Mouse (Mus musculus): ENCODE measurements around the gene Gm27179. TPM values are rescaled to one million over a fixed set of nuclear protein-coding genes. Genes with fewer than 3 reads are reported as not detected.
"Not testable (repeated sequence)": the region's sequence is repeated elsewhere in the genome, so short reads cannot be mapped to it uniquely, and the experiment has no call there.

The Gm27179 gene
- polyA plus RNA-seq (2012; rRNA removed), result 0.19 and 0.30 TPM in 2 replicates

DNA sequence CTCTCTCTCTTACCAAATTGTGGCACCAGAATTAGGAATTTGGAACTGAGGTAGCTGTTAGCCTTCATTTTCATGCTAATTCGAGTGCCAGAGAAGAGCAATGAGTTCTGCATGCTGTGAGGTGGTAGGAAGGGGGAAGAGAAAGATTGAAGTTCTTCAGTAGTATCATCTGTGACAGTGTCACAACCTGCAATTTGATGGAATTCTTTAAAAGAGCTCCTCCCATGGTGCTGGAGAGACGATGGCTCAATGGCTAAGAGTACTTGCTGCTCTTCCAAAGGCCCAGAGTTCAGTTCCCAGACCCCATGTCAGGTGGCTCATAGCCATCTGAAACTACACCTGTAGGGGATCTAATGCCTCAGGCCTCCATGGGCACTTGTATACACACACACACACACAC lies at the start of gene Gm27179:
Gene Gm27179 (minus strand): TSS at position 101 of the 400 bp plus-strand sequence.
- H3K4me3 ChIP-seq (ENCODE audit: control insufficient read depth, insufficient read depth, low read length); H3K4me1 ChIP-seq (replicated peaks; ENCODE audit: control insufficient read depth, insufficient read depth, low read length); H3K27me3 ChIP-seq (ENCODE audit: control insufficient read depth, insufficient read depth, low read length); H3K27ac ChIP-seq (ENCODE audit: control insufficient read depth, insufficient read depth, low read length); H3K36me3 ChIP-seq (ENCODE audit: control insufficient read depth, insufficient read depth, low read length); DNase-seq: not testable (repeated sequence)
- no CpG with 5 or more reads among the region's 2 CpGs for WGBS

- not testable (repeated sequence) for H3K27me3 ChIP-seq (ENCODE audit: control insufficient read depth, insufficient read depth, low read length); H3K36me3 ChIP-seq (ENCODE audit: control insufficient read depth, insufficient read depth, low read length); DNase-seq; H3K4me3 ChIP-seq (ENCODE audit: control insufficient read depth, insufficient read depth, low read length); H3K27ac ChIP-seq (ENCODE audit: control insufficient read depth, insufficient read depth, low read length); H3K4me1 ChIP-seq (replicated peaks; ENCODE audit: control insufficient read depth, insufficient read depth, low read length)
- no CpG with 5 or more reads among the region's 14 CpGs for WGBS
These were observed 45.2 kb upstream of the Gm27179 start for GRCm38 (mm10) chr14:69557550-69557949.

- H3K27me3 ChIP-seq (ENCODE audit: control insufficient read depth, insufficient read depth, low read length); H3K27ac ChIP-seq (ENCODE audit: control insufficient read depth, insufficient read depth, low read length); H3K4me3 ChIP-seq (ENCODE audit: control insufficient read depth, insufficient read depth, low read length); DNase-seq; H3K4me1 ChIP-seq (replicated peaks; ENCODE audit: control insufficient read depth, insufficient read depth, low read length); H3K36me3 ChIP-seq (ENCODE audit: control insufficient read depth, insufficient read depth, low read length): not testable (repeated sequence)
- WGBS, result no CpG with 5 or more reads among the region's 8 CpGs
These were observed 44.5 kb upstream of the Gm27179 start for GRCm38 (mm10) chr14:69556820-69557219.

DNA sequence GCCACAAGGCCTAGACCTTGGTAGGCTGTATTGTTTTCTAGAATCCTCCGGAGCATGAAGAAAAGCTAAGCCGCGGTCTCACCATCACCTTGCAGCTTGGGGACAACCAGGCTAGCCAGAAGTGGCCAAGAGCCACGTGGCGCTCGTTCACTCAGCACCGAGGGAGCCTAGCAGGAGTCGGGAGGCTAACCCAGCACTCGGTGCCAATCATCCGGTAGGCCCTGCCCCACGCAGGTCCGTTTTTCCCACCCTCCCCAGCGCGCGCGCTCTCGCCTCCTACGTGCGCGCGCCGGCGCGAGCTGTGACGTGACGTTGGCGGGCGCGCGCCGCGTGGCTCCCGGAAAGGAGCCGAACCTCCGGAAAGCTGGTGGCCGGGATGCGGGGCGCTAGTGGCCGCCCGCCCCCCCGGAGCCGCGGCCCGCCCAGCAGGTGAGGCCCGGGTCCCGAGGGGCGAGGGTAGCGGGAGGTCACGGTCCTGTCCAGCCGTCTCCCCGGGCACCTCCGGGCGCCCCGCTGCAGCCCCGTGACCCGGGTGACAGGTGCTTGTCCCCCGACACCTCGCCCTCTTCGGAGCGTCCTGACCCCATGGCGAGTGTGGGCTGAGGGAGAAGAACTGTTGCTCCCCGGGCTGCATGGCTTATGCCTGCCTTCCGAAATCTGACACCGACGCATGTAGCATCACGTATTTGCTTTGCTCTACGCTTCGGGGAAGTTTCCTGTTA lies 42.9 kb upstream of the Gm27179 start, which contains the start of gene Entpd4b:
Gene Entpd4b (plus strand): TSS at position 315 of the 722 bp plus-strand sequence.
- not testable (repeated sequence) for H3K4me1 ChIP-seq (replicated peaks; ENCODE audit: control insufficient read depth, insufficient read depth, low read length); H3K27ac ChIP-seq (ENCODE audit: control insufficient read depth, insufficient read depth, low read length); H3K4me3 ChIP-seq (ENCODE audit: control insufficient read depth, insufficient read depth, low read length); H3K27me3 ChIP-seq (ENCODE audit: control insufficient read depth, insufficient read depth, low read length); DNase-seq; H3K36me3 ChIP-seq (ENCODE audit: control insufficient read depth, insufficient read depth, low read length)
- WGBS, result no CpG with 5 or more reads among the region's 68 CpGs

DNA sequence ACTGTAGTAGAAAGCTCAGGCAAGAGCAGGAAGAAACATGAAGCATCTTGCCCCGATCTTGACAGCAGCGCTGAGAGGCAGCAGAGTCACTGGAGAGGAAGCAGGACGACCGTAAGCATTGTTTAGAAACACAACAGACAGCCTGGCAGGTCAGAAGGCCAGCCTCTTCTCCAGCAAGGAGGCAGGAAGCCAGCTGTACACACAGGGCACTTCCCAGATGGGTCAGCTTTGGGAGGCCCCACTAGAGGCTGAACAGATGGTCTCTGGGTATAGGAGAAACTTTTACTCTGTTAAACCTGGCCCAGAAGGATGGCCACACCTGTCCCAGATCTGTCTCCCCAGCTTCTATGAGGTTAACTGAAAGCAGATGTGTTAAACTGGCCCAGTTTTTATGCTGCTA lies 35.0 kb upstream of the Gm27179 start:
- H3K27me3 ChIP-seq (ENCODE audit: control insufficient read depth, insufficient read depth, low read length); DNase-seq; H3K27ac ChIP-seq (ENCODE audit: control insufficient read depth, insufficient read depth, low read length); H3K4me1 ChIP-seq (replicated peaks; ENCODE audit: control insufficient read depth, insufficient read depth, low read length); H3K36me3 ChIP-seq (ENCODE audit: control insufficient read depth, insufficient read depth, low read length); H3K4me3 ChIP-seq (ENCODE audit: control insufficient read depth, insufficient read depth, low read length): not testable (repeated sequence)
- no CpG with 5 or more reads among the region's 4 CpGs for WGBS

DNA sequence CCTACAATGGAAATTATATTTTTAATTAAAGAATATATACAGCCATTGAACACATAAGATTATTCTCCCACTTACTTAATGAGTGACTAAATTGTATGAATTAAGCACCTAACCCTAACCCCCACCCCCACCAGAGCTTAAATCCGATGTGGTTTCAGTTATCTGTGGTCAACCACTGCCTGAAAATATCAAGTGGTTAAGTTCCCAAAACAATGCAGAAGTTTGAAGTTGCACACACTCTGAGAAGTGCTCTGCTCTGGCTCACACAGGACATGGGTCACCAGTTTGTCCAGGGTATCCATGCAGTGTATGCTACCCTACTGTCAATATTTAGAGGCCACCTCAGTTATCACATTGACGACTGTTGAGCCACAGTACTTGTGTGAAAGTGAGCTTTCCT lies 32.7 kb upstream of the Gm27179 start:
- not testable (repeated sequence) for H3K4me3 ChIP-seq (ENCODE audit: control insufficient read depth, insufficient read depth, low read length); H3K36me3 ChIP-seq (ENCODE audit: control insufficient read depth, insufficient read depth, low read length); H3K27me3 ChIP-seq (ENCODE audit: control insufficient read depth, insufficient read depth, low read length); H3K4me1 ChIP-seq (replicated peaks; ENCODE audit: control insufficient read depth, insufficient read depth, low read length); H3K27ac ChIP-seq (ENCODE audit: control insufficient read depth, insufficient read depth, low read length); DNase-seq
- WGBS, result no CpG with 5 or more reads among the region's 2 CpGs

DNA sequence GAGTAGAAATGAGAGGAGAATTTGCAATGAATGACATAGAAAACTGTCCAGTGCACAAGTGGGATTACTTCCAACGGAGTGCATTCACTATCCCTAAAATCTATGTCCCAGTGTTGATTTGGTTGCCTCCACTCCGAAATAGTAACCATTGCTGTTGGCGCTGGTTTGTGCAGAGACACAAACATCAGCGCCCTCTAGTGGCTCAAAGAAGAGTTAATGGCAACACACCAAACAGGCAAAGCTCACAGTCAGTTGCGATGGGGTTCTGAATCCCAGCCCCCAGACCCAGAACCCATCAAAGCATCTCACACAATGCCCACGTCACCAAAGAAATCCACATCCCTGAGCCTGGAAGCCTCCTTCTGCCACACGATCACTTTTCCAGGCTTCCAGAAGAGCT lies 31.7 kb upstream of the Gm27179 start:
- H3K4me1 ChIP-seq (replicated peaks; ENCODE audit: control insufficient read depth, insufficient read depth, low read length); H3K27ac ChIP-seq (ENCODE audit: control insufficient read depth, insufficient read depth, low read length); H3K36me3 ChIP-seq (ENCODE audit: control insufficient read depth, insufficient read depth, low read length); DNase-seq; H3K4me3 ChIP-seq (ENCODE audit: control insufficient read depth, insufficient read depth, low read length); H3K27me3 ChIP-seq (ENCODE audit: control insufficient read depth, insufficient read depth, low read length): not testable (repeated sequence)
- no CpG with 5 or more reads among the region's 7 CpGs for WGBS

DNA sequence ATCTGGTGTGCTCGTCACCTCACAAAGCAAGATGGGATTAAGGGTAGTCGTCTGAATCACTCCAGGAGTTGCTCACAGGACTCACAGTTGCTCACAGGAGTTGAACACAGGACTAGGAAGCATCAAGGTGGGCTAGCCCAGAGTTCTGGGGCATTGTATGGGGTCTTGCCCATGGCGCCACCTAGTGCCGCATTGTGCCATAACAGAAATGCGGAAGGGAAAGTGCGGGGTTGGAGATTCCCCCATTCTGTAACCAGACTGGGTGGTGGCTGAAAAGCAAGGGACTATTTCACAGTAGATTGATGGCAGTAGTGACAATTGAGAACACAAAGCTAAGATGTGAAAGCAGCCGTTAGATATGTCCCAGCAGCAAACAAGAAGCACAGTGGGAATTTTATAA lies 30.3 kb upstream of the Gm27179 start:
- H3K4me1 ChIP-seq (replicated peaks; ENCODE audit: control insufficient read depth, insufficient read depth, low read length); H3K4me3 ChIP-seq (ENCODE audit: control insufficient read depth, insufficient read depth, low read length); H3K27me3 ChIP-seq (ENCODE audit: control insufficient read depth, insufficient read depth, low read length); H3K36me3 ChIP-seq (ENCODE audit: control insufficient read depth, insufficient read depth, low read length); H3K27ac ChIP-seq (ENCODE audit: control insufficient read depth, insufficient read depth, low read length); DNase-seq: not testable (repeated sequence)
- no CpG with 5 or more reads among the region's 7 CpGs for WGBS

DNA sequence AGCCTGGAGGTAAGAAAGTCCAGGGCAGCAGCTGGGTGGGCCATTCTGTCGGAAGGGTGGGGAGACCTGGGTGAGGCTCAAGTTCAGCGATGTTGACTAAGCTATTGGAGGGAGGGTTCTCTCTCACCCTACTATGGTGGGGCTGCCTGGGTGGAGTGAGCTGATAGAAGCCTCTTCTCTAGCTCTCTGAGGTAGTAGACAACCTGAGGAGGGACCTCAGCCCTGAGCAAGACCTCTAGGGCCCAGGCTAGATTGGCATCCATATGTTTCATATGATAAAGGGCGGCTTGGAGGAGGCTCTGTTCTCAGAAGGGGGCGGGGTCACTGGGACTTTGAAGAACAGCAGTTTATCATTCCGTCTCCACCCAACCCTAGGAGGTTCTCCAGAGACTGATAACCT lies 27.8 kb upstream of the Gm27179 start:
- H3K27me3 ChIP-seq (ENCODE audit: control insufficient read depth, insufficient read depth, low read length); DNase-seq; H3K36me3 ChIP-seq (ENCODE audit: control insufficient read depth, insufficient read depth, low read length); H3K27ac ChIP-seq (ENCODE audit: control insufficient read depth, insufficient read depth, low read length); H3K4me3 ChIP-seq (ENCODE audit: control insufficient read depth, insufficient read depth, low read length); H3K4me1 ChIP-seq (replicated peaks; ENCODE audit: control insufficient read depth, insufficient read depth, low read length): not testable (repeated sequence)
- WGBS, result no CpG with 5 or more reads among the region's 5 CpGs

GRCm38 (mm10) chr14:69536539-69536938 lies 24.2 kb upstream of the Gm27179 start:
- not testable (repeated sequence) for H3K27ac ChIP-seq (ENCODE audit: control insufficient read depth, insufficient read depth, low read length); H3K27me3 ChIP-seq (ENCODE audit: control insufficient read depth, insufficient read depth, low read length); H3K36me3 ChIP-seq (ENCODE audit: control insufficient read depth, insufficient read depth, low read length); H3K4me1 ChIP-seq (replicated peaks; ENCODE audit: control insufficient read depth, insufficient read depth, low read length); DNase-seq; H3K4me3 ChIP-seq (ENCODE audit: control insufficient read depth, insufficient read depth, low read length)
- no CpG with 5 or more reads among the region's 7 CpGs for WGBS

GRCm38 (mm10) chr14:69526202-69526601 lies 13.9 kb upstream of the Gm27179 start:
- not testable (repeated sequence) for H3K4me1 ChIP-seq (replicated peaks; ENCODE audit: control insufficient read depth, insufficient read depth, low read length); H3K27me3 ChIP-seq (ENCODE audit: control insufficient read depth, insufficient read depth, low read length); H3K36me3 ChIP-seq (ENCODE audit: control insufficient read depth, insufficient read depth, low read length); H3K4me3 ChIP-seq (ENCODE audit: control insufficient read depth, insufficient read depth, low read length); H3K27ac ChIP-seq (ENCODE audit: control insufficient read depth, insufficient read depth, low read length); DNase-seq
- WGBS, result no CpG with 5 or more reads among the region's 1 CpGs
